Mouse (Mus musculus) MEL-GATA-1-ER (cell line): ENCODE measurements around the gene Foxred2.

ENCODE experiments used
- DNase-seq: peaks from one replicate; pipeline ENCODE4 v3.0.0-alpha.2; 2012; ENCODE audit warnings: low read depth; ENCODE audit errors: extremely low read depth

The Foxred2 gene

DNA sequence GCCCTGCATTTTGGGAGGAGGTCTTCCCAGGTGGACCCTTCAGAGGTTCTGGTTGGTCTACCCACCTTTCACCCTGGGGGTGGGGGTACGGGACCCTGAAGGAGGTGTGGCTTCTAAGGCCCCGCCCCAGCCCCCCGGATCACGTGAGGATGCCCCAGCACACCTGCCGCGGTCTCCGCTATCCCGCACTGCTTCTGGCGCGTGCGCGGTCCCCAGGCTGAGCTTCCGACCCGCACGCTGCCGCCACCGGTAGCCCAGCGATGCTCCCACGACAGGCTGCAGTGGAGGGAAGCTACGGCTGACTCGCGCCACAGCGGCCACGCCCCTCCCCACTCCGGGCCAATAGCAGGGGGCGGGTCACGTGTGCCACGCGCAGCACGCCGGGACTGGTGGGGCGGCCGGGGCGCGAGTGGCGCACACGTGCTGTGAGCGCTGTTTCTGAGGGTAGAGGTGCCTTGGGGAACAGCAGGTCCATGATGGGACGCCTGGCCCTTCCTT lies at the start of gene Foxred2:
Gene Foxred2 (minus strand): TSS at position 319 of the 498 bp plus-strand sequence.
- DNase-seq = peak; percentile 47

GRCm38 (mm10) chr15:78003929-78004328 lies 47.4 kb upstream of the Foxred2 start:
- DNase-seq = peak; percentile 85

DNA sequence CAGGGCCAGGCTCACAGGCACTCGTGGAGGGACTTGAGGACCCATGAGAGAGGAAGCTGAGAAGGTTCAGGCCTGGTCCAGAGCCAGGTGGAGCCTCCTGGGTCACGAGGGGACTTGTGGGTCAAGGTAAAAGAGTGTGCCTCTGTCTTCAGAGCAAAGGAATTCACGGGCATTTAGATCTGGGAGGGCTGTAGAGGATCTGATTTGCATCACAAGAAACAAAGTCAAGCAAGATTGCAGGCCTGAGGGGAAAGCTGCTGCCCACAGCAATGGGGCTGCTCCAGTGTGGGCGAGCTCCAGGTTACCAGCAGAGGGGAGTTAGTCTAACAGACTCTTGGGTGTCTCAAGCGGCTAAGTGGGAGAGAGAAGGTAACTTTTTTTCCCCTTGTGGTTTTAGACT lies 44.9 kb upstream of the Foxred2 start:
- no peak for DNase-seq

- DNase-seq = no peak
Measured at GRCm38 (mm10) chr15:77988541-77988940, 32.0 kb upstream of the Foxred2 start.

DNA sequence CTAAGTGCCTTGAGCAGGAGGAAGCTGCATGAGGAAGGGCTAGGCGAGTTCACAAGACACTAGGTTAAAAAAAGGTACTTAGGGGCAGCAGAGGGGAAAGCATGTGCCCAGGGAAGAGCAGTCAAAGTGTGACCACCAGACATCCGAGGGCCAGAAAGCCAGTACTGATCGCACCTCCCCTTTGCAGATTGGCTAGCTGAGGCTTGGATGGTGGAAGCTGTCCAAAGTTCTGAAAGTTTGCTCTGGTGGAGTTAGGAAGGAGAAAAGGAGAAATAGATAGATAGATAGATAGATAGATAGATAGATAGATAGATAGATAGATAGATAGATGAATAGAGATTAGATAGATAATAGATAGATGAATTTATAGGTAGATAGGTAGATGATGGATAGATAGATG lies 26.9 kb upstream of the Foxred2 start:
- no peak for DNase-seq

DNA sequence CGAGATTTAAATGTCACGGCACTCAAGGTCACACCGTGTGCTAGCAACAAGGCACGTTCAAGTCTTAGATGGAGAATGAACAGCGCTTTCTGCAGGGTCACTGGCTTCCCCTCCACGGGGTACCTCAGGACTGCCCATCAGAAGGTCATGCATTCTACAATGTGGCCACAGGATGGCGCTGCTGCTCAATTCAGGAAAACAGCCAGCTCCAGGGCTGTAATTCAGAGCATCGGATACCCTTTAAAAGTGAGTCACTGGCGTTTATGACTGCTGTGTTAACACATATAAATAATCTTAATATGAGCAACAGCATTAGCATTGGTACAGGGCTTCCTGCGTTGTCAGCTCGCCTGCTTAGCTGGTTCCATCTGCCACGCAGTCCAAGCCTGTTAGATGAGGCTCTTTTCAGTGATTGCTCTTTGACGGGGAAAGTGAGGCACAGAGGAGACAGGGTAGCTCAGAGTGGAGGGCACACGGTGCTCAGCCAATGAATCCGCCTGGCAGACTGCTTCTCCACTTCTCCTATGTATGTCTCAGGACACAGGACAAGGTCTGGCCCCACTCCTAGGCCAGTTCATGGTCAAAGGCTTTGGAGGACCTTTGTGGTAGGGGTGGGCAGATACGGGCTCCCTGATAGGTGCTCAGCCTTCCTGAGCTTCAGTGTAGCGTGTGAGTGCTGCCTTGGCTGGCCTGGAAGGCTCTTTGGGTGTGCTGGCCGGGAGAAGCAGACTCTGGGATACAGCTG lies 25.8 kb upstream of the Foxred2 start:
- peak; percentile 20 for DNase-seq

GRCm38 (mm10) chr15:77981181-77981680 lies 24.7 kb upstream of the Foxred2 start:
- DNase-seq = no peak

- no peak for DNase-seq
Measured at GRCm38 (mm10) chr15:77979427-77979865, 22.9 kb upstream of the Foxred2 start.

DNA sequence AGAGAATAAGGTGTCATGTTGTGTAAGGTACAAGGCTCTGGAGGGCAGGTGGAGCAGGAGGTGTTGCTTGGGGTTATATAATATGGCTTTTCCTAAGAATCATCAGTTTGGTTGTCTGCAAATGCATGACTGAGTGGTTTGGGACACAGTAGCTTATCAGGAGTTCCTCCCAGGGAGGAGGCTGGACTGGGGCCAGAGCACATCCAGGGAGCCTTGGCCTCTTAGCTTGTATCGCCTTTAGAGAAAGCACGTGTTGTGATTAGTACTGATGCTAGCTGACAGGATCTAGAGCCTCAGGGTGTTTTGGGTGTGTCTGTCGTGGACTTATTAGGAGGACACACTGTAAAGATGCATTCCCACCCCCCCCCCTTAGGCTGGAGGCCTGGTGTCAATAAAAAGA lies 21.1 kb upstream of the Foxred2 start:
- DNase-seq = no peak

GRCm38 (mm10) chr15:77974165-77974841 lies 17.8 kb upstream of the Foxred2 start:
- peak; percentile 15 for DNase-seq

DNA sequence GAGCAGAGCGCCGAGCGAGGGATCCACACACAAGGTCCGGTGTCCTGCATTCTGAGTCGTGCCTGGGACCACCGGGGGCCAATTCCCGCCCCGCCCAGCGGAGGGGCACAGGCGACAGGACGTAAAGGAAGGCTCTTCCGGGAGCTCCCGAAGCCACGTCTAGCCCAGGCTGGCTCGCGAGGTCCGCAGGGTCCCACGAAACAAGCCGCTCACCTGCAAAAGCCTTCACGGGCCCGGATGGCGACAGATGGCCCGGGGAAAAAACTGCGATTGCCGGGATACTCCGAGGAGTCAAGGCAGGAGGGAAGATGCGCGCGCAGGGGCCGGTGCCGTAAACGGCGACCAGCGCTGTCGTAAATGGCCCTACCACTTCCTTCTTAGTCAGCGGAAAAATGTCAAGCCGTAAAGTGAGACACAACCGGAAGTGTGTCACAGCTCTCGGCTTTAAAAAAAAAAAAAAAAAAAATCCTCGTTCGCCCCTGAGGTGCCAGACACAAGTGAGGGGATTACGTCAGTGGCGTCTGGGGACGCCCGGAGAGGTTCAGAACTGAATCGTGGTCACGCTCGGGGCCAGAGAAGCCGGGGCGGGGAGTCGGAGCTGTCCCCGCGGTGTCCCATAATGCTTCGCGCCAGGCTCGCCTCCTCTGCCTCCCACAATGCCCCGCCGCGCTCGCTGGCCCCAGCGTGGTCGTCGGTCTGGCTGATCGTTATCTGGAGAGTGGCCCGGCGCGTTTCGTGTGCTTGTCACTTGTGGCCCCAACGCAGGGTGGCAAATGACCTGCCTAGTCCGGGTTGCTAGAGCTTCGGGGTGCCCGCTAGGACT lies 14.2 kb upstream of the Foxred2 start, which contains the start of gene Eif3d:
Gene Eif3d (minus strand): TSS at position 344 of the 823 bp plus-strand sequence.
- DNase-seq = peak; percentile 93

DNA sequence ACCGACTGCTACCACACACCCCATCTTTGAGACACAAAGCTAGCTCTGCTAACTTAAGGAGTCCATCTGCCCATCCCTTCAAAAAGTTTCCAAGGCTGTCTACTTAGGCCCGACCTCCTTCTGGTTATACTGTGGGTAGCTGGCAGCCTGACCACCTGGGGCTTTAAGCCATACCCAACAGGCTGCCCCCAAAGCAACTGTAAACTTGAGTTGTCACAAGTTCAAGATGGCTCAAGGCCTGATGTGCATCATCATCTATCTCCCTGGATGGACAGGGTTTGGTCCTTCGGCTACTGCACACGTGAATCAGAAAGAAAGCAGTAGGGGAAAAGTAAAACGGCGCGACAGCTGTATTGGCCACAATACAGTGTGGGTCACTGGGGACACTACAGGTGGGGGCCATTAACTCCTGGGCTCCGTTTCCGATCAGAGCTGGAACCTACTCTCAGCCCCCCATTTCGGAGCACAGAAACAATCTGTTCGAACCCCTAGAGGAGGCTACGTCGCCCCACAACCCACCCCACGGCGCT lies 13.5 kb upstream of the Foxred2 start:
- DNase-seq = no peak

DNA sequence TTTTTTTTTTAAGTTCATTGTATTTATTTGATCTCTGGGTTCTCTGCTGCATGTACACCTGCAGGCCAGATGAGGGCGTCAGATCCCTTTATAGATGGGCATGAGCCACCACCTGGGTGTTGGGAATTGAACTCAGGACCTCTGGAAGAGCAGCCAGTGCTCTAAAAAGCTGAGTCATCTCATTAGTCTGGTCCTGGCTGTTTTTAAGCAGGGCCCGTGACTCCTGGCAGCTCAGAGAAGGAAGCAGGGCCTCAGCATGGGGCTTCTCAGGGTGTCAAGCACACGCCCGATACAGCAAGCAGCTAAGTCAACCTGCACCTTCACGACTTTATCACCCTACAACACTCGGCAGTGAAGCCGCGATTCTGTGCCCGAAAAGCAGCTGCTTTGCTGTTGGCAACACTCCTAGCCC lies 8.6 kb upstream of the Foxred2 start:
- DNase-seq = peak; percentile 48

- no peak for DNase-seq
Measured at GRCm38 (mm10) chr15:77962447-77962846, 5.9 kb upstream of the Foxred2 start.

- no peak for DNase-seq
Measured at GRCm38 (mm10) chr15:77960693-77961092, 4.2 kb upstream of the Foxred2 start.

DNA sequence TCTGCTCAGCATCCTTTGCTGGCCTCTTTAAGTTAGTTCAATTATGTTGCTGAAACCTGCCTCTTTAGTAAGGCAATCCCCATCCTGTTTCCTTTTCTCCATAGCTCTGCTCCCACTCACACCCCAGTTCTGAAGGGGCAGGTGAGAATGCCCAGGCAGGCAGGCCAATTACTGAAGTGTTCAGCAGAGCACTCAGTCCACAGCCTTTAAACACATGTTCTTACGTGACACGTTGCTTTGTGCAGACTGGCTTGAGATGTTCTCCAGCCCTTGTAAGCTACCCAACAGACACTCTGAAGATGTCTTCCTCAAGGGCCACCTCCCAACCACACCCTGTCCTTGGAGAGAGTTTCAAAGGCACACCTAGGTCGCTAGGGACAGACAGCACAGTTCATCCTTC lies 1.5 kb upstream of the Foxred2 start:
- DNase-seq = no peak

DNA sequence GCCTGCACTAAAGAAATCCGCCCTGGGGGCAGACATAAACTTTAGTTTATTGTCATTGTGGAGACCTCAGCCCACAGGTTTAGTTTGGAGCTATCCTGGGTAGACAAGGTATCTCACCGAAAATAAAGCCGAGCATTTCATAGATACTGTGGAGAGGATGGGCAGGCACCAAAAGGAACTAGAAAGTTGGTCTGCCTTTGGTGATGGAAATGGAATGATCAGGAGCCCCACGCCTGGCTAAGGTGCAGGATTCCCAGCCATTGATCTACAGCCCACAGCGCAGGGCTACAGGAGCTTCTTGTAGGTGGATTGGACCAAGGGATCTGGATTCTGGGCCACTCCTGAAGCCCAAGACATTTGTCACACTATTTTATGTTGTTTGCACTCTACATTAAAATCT lies 1.1 kb upstream of the Foxred2 start:
- no peak for DNase-seq

GRCm38 (mm10) chr15:77955440-77956403 lies 800 bp downstream of the Foxred2 start:
- no peak for DNase-seq

DNA sequence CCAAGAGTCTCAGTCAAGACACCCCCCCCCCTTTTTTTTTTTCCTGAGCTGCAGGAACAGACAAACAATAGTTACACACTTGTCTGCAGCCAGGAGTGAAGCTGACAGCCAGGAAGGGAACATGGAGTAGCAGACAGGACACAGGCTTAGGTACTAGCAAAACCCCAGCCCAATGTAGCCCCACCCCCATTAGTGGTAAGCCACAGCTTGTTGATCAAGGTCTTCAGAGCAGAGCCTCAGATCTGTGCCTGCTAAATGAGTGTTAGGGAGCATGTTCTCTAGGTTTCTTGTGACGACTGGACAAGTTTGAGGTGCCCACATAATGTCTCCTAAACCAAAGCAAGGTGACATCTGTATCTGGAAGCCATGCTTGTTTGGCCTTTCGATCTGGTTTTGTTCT lies 2.2 kb downstream of the Foxred2 start:
- no peak for DNase-seq

DNA sequence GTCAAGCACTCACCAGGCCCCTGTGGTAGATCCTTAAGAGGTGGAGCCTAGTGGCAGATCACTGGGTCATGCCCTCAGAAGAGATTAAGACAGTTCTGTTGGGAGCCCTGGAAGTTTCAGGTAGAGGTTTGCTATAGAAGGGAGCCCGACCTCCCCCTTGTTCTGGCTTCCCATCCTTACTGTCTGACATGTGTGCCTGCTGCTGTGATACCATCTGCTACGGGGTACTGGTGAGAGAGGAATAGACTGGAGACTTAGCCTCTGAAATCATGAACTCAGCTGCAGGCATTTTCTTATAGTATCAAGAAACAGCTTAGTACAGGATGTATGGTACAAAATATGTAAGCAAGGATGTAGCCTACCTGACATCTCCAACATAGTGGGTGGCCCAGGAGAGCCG lies 3.6 kb downstream of the Foxred2 start:
- no peak for DNase-seq
